ENCODE assay signal across 9 mouse cellular contexts in the genomic region with DNA sequence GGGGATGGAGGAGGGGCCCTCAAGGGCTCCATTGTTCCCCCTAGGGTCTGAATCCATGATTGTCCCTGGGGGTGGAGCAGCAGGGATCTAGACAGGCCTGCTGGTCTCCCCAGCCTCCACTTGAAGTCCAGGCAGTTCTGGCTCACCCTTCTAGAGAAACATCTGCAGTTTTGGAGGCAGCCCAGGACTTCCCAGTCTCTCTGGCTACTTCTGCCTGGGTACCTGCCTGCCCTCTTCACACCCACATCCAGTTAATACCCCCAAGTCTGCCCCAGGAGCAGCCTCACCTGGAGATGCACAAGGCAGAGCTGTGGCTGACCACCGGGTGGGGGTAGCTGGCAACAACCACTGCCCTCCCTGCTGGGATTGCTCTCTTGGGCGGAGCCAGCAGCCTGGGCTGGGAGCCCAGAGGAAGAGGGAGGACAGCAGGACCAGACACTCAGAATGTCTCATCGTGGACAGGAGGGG. TPM values are rescaled to one million over a fixed set of nuclear protein-coding genes. Genes with fewer than 3 reads are reported as not detected.
DNase-seq lines count a peak whose midpoint lies in the region; ATAC-seq and TF ChIP-seq lines count a peak whose summit lies in the region.
"Had no signal": no experiment of that assay in that cellular context is flagged by ENCODE, and none has a peak within 500 bp of the region (broad histone marks: within the 10 kb centered on the region; RNA-seq: fewer than 3 reads in every experiment).

A gene (minus strand): TSS at position 350 of the 468 bp plus-strand sequence.

- H3K9ac ChIP-seq in heart, postnatal 0 days (replicated peaks; ENCODE audit: low read depth, low read length): no peak within 1 kb of the TSS; the same call in 1 of the 2 replicates
- peak within 1 kb of the TSS; percentile 41 for H3K9ac ChIP-seq in stomach, postnatal 0 days (ENCODE audit: low read length)

- no peak for TF ChIP-seq EP300 in heart, postnatal 0 days (IDR thresholded peaks at IDR 0.05; ENCODE audit: low read depth)
- TF ChIP-seq EP300 in stomach, postnatal 0 days (optimal IDR thresholded peaks at IDR 0.05): no peak

- DNase-seq in layer of hippocampus, adult 11-12 months (ENCODE audit: low spot score): peak; percentile 60
- no peak for DNase-seq in layer of hippocampus, postnatal 10 days (ENCODE audit: low spot score in 2 of 2)
- peak; percentile 55 to 72 for DNase-seq in cerebellum, postnatal 10 days
- DNase-seq in heart, postnatal 0 days (ENCODE audit: low spot score): peak; percentile 29
- peak in 1 of 2 experiments; percentile 43 for DNase-seq in left cerebral cortex, postnatal 36 days (ENCODE audit: low spot score in 2 of 2)
- no peak for DNase-seq in stomach, postnatal 0 days (ENCODE audit: low spot score)
- no peak for DNase-seq in natural killer cell, adult 2 months (ENCODE audit: low spot score in 2 of 2)

- intact Hi-C loops in left cerebral cortex, postnatal 36 days (cut with DNase I): loop anchor here (5.0 kb wide), 1 partner anchor 86 kb away; no protein-coding TSS in a partner anchor

- H3K27me3 ChIP-seq in heart, postnatal 0 days (ENCODE audit: control insufficient read depth, insufficient read depth, low read length): peaks cover 9% of the 10 kb centered on the region; the same call in 1 of the 2 replicates
- H3K27me3 ChIP-seq in stomach, postnatal 0 days (ENCODE audit: control insufficient read depth, insufficient read depth, low read length): peaks cover 4% of the 10 kb centered on the region

- peak within 1 kb of the TSS; percentile 38 for H3K4me2 ChIP-seq in heart, postnatal 0 days (ENCODE audit: low read depth, low read length)
- H3K4me2 ChIP-seq in stomach, postnatal 0 days (replicated peaks; ENCODE audit: low read depth): peak within 1 kb of the TSS; percentile 29

- no peaks in the 10 kb centered on the region for H3K9me3 ChIP-seq in heart, postnatal 0 days (replicated peaks; ENCODE audit: control insufficient read depth, low read length)
- no peaks in the 10 kb centered on the region for H3K9me3 ChIP-seq in stomach, postnatal 0 days (ENCODE audit: control insufficient read depth, low read length)
- H3K9me3 ChIP-seq: G1E had no signal

- H3K4me3 ChIP-seq in heart, postnatal 0 days (ENCODE audit: low read depth, low read length): no peak within 1 kb of the TSS
- peak within 1 kb of the TSS; percentile 19 for H3K4me3 ChIP-seq in stomach, postnatal 0 days (ENCODE audit: low read depth, low read length)

- 4% methylated on average over 3 of the region's 3 CpGs for WGBS in heart, postnatal 0 days
- WGBS in stomach, postnatal 0 days: 37% methylated on average over 3 of the region's 3 CpGs

- H3K27ac ChIP-seq in heart, postnatal 0 days (ENCODE audit: low read depth): peak within 1 kb of the TSS; percentile 84
- peak within 1 kb of the TSS; percentile 81 for H3K27ac ChIP-seq in stomach, postnatal 0 days (replicated peaks)

- H3K36me3 ChIP-seq in heart, postnatal 0 days (replicated peaks; ENCODE audit: control insufficient read depth, insufficient read depth, low read length): peaks cover 20% of the 10 kb centered on the region
- H3K36me3 ChIP-seq in stomach, postnatal 0 days (ENCODE audit: control insufficient read depth, insufficient read depth, low read length): peaks cover 13% of the 10 kb centered on the region

- H3K4me1 ChIP-seq in heart, postnatal 0 days (ENCODE audit: control insufficient read depth, insufficient read depth): peaks cover 19% of the 10 kb centered on the region
- peaks cover 7% of the 10 kb centered on the region for H3K4me1 ChIP-seq in stomach, postnatal 0 days (replicated peaks; ENCODE audit: control insufficient read depth, insufficient read depth)

- no peak for TF ChIP-seq CTCF in heart, postnatal 0 days (IDR thresholded peaks at IDR 0.05; ENCODE audit: low read depth)
- peak; percentile 25; the same call in 1 of the 2 replicates for TF ChIP-seq CTCF in stomach, postnatal 0 days (IDR thresholded peaks at IDR 0.05; ENCODE audit: low read depth)

- ATAC-seq in heart, postnatal 0 days (ENCODE audit: insufficient read depth, low read depth): peak; percentile 38
- ATAC-seq in stomach, postnatal 0 days (ENCODE audit: low FRiP score, low TSS enrichment): peak; percentile 16; the same call in 1 of the 2 replicates
- no peak for ATAC-seq in inflammation-experienced regulatory T-cells, adult 6 months

RNA-seq across cellular contexts. Expression of the gene that starts here (rescaled TPM):
- total RNA-seq in layer of hippocampus, postnatal 10 days (2021): 1 to 10 TPM; 1.8 to 2.8 TPM
- total RNA-seq in heart, postnatal 0 days (2014; rRNA removed; ENCODE audit: low replicate concordance): 0.08 and 0.12 TPM in 2 replicates
- polyA plus RNA-seq in heart, postnatal 0 days (2015; fragmentation: Nextera tagmentation; extraction: Ambion mirVana): 0.63 and 0.75 TPM in 2 replicates
- total RNA-seq in left cerebral cortex, postnatal 36 days (2021): 10 to 100 TPM; 10.1 to 17.5 TPM
- 2.1 and 2.4 TPM in 2 replicates for polyA plus RNA-seq in stomach, postnatal 0 days (2015; fragmentation: Nextera tagmentation; extraction: Ambion mirVana)
- not detected for polyA plus RNA-seq in inflammation-experienced regulatory T-cells, adult 6 months (2017; shearing (Covaris generic))
- total RNA-seq: G1E had no signal
- polyA plus RNA-seq: G1E had no signal

Comparison
In these comparisons a context has a peak if more than half of its experiments do, and no peak if none do; other contexts are left out.
1. DNase-seq: peak in layer of hippocampus, adult 11-12 months (single experiment) and cerebellum, postnatal 10 days (2 of 2); none in layer of hippocampus, postnatal 10 days (0 of 2), stomach, postnatal 0 days (single experiment) and natural killer cell, adult 2 months (0 of 2).
2. Peak in DNase-seq, ATAC-seq, H3K27ac ChIP-seq and H3K4me2 ChIP-seq in heart, postnatal 0 days; RNA of the gene not detected or under 1 TPM.